Mouse (Mus musculus): Measurements from ENCODE around the gene Tbx2.

Gene Tbx2

GRCm38 (mm10) chr11:85827342-85827741, 5.0 kb upstream of the Tbx2 start:
- no peak for DNase-seq

GRCm38 (mm10) chr11:85828691-85829519, 3.4 kb upstream of the Tbx2 start:
- no peak for DNase-seq

- DNase-seq = no peak
Observed at GRCm38 (mm10) chr11:85829520-85830440, 2.6 kb upstream of the Tbx2 start.

GRCm38 (mm10) chr11:85830901-85831341, 1.4 kb upstream of the Tbx2 start:
- DNase-seq = no peak

GRCm38 (mm10) chr11:85831656-85832230, 608 bp upstream of the Tbx2 start:
- DNase-seq = no peak

- no peak for DNase-seq
Observed at GRCm38 (mm10) chr11:85833081-85833521, 750 bp downstream of the Tbx2 start.

GRCm38 (mm10) chr11:85833761-85834385, 1.5 kb downstream of the Tbx2 start:
- DNase-seq = no peak

GRCm38 (mm10) chr11:85834386-85834931, 2.1 kb downstream of the Tbx2 start:
- DNase-seq = no peak

- no peak for DNase-seq
Observed at GRCm38 (mm10) chr11:85835001-85835752, 2.8 kb downstream of the Tbx2 start.

GRCm38 (mm10) chr11:85835753-85836522, 3.6 kb downstream of the Tbx2 start:
- no peak for DNase-seq

- DNase-seq = no peak
Observed at GRCm38 (mm10) chr11:85836523-85837290, 4.4 kb downstream of the Tbx2 start.

- DNase-seq = no peak
Observed at GRCm38 (mm10) chr11:85837291-85837647, 4.9 kb downstream of the Tbx2 start.

GRCm38 (mm10) chr11:85837648-85838423, 5.5 kb downstream of the Tbx2 start:
- no peak for DNase-seq

- no peak for DNase-seq
Observed at GRCm38 (mm10) chr11:85838424-85839257, 6.3 kb downstream of the Tbx2 start.

GRCm38 (mm10) chr11:85839258-85840030, 7.1 kb downstream of the Tbx2 start:
- DNase-seq = no peak

- no peak for DNase-seq
Observed at GRCm38 (mm10) chr11:85840031-85840802, 7.9 kb downstream of the Tbx2 start.

- DNase-seq = no peak
Observed at GRCm38 (mm10) chr11:85840803-85841145, 8.4 kb downstream of the Tbx2 start.

Data from cerebellum, adult 11-12 months (tissue).